Mouse (Mus musculus): ENCODE results near the gene Lsm14b. TPM values are rescaled to one million over a fixed set of nuclear protein-coding genes. Genes with fewer than 3 reads are reported as not detected.
A peak's percentile ranks its signal among the peaks of the same experiment; 100 is the strongest.

Gene Lsm14b
- total RNA-seq, 2 experiments from 2014 or later, result 101 to 105 TPM

- H3K4me3 ChIP-seq, result peak within 1 kb of the TSS; percentile 99
- TF ChIP-seq CTCF (IDR thresholded peaks at IDR 0.05), result peak; percentile 44
- DNase-seq (ENCODE audit: extremely low spot score in 1 of 2, low spot score in 2 of 2), result peak; percentile 90 to 91
- intact Hi-C loops (cut with DNase I), result loop anchor here (1.0 kb wide), 2 partner anchors 18 to 66 kb away; partner anchors contain the start of genes Lsm14b and Taf4
- peak within 1 kb of the TSS; percentile 100 for H3K27ac ChIP-seq
Measured at GRCm38 (mm10) chr2:180042256-180042857, 17.6 kb downstream of the Lsm14b start, which contains the start of the genes Psma7 and Ss18l1. Gene Psma7, minus strand, starts transcription at chr2:180042433. Gene Ss18l1, plus strand, starts transcription at chr2:180042509.

GRCm38 (mm10) chr2:180042858-180043515 is 18.2 kb downstream of the Lsm14b start:
- no peak for TF ChIP-seq CTCF (IDR thresholded peaks at IDR 0.05)
- intact Hi-C loops (cut with DNase I), result loop anchor here (1.0 kb wide), 2 partner anchors 19 to 67 kb away; partner anchors contain the start of genes Lsm14b and Taf4
- peak overlapping the region; percentile 100 for H3K27ac ChIP-seq
- peak overlapping the region; percentile 99 for H3K4me3 ChIP-seq
- DNase-seq (ENCODE audit: extremely low spot score in 1 of 2, low spot score in 2 of 2), result peak; percentile 66 to 70

DNA sequence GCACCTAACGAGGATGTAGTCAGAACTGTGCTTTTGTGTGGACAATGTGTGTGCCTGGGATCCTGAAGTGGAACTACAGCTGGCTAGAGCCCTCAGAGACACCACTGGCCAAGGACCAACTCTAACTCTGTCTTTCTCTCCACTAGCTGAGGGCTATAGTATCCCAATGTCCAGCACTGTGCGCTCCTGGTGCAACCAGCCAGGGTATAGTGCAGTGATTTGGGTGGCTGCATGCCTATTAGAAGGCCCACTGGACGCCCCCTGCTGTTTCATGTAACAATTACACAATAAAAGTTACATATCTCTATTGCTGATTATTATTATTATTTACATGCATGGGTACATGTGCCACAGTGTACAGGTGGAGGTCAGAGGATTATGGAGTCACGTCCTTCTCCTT is 20.5 kb downstream of the Lsm14b start:
- H3K27ac ChIP-seq, result no peak overlapping the region
- H3K4me3 ChIP-seq, result no peak overlapping the region
- intact Hi-C loops (cut with DNase I), result no loop called here
- no peak for DNase-seq (ENCODE audit: extremely low spot score in 1 of 2, low spot score in 2 of 2)
- TF ChIP-seq CTCF (IDR thresholded peaks at IDR 0.05), result peak; percentile 63

GRCm38 (mm10) chr2:180047580-180047979 is 22.8 kb downstream of the Lsm14b start:
- TF ChIP-seq CTCF (IDR thresholded peaks at IDR 0.05), result no peak
- intact Hi-C loops (cut with DNase I), result no loop called here
- peak overlapping the region; percentile 66 for H3K27ac ChIP-seq
- H3K4me3 ChIP-seq, result no peak overlapping the region
- DNase-seq (ENCODE audit: extremely low spot score in 1 of 2, low spot score in 2 of 2), result no peak

DNA sequence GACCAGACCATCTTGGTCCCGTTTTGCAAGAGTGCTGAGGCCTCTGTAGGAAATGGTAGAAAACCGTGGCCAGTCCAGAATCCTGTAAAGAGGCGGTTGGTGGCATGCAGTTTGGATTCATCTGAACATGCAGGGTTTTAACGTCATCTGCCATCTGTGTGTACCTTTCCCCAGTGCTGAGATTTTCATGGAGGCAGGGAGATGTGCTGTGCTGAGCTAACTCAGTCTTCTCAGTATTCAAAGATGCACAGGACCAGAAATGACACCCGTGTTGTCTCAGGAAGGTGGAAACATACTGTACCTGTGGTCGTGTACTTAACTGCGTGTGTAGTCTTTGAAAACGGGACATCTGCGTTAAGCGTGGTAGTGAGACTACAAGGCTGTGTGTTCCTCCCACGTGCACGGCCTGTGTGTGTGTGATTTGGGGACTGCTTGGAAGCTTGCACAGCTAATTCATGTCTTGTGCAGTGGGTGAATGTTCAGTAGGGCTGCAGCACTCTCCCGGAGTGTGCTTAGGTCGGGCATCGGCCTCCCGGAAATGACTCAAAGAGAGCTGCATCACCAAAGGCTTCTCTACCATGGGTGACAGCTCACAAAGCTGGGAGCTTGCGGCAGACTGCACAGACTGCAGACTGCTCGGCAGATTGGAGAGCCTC is 23.3 kb downstream of the Lsm14b start:
- no peak for TF ChIP-seq CTCF (IDR thresholded peaks at IDR 0.05)
- intact Hi-C loops (cut with DNase I), result no loop called here
- DNase-seq (ENCODE audit: extremely low spot score in 1 of 2, low spot score in 2 of 2), result peak; percentile 46 to 47
- Histone ChIP-seq H3K27ac (peak overlapping the region; percentile 66), H3K4me3 (no peak overlapping the region)

DNA sequence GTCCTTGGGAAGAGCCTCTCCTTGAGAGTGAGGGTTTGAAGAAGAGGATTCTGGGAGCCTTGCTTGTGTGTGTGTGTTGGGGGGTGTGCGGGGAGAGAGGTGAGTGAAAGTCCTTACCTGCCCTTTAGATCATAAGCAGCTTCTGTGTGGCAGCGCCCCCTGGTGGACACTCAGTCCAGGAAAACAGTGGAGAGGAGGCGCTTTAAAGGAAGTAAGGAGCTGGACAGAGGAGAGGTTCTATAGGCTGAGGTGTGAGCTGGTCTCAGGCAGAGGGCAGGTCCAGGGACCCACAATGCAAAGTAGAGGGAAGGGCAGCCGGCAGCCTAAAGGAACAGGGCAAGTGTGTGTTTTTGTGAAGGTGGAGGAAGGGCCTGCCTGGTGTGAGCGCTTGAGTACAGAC is 26.2 kb downstream of the Lsm14b start:
- peak; percentile 75 to 83 for DNase-seq (ENCODE audit: extremely low spot score in 1 of 2, low spot score in 2 of 2)
- TF ChIP-seq CTCF (IDR thresholded peaks at IDR 0.05), result peak; percentile 79
- Histone ChIP-seq H3K27ac (no peak overlapping the region), H3K4me3 (no peak overlapping the region)
- intact Hi-C loops (cut with DNase I), result loop anchor here (1.0 kb wide), 1 partner anchor 134 kb away; no protein-coding TSS in a partner anchor

DNA sequence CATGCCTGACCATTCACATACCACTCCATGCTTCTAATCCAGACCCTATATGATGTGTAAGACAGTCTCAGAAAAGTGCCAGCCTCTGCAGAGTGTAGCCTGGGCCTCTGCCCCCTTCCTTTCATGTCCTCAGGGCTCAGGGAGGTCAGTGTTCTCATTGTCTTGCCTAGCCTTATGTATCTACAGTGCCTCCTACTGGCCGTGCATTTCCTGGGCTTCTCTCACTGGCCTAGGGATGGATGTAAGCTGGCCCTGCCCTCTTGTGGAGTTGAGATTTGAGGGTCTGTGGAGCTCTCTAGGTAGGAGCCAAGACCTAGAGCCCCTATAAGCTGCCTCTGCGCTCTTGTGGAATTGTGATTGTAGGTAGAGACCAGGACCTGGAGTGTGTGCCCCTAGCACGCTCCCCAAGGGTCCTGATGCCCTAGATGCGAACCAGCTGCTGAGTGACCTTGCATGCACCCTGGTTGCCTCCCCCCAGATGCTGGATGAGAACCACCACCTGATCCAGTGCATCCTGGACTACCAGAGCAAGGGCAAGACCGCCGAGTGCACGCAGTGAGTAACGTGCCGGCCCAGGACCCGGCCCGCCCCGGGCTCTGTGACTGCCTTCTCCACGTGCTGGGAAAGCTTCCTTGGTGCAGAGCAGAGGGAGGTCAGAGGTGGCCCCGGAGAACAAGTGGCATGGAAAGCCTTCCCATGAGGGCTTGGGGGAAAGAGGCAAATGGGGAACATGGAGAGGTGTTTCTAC is 27.4 kb downstream of the Lsm14b start:
- intact Hi-C loops (cut with DNase I), result loop anchor here (1.0 kb wide), 1 partner anchor 135 kb away; no protein-coding TSS in a partner anchor
- DNase-seq (ENCODE audit: extremely low spot score in 1 of 2, low spot score in 2 of 2), result no peak
- Histone ChIP-seq H3K27ac (no peak overlapping the region), H3K4me3 (no peak overlapping the region)
- TF ChIP-seq CTCF (IDR thresholded peaks at IDR 0.05), result peak; percentile 47

DNA sequence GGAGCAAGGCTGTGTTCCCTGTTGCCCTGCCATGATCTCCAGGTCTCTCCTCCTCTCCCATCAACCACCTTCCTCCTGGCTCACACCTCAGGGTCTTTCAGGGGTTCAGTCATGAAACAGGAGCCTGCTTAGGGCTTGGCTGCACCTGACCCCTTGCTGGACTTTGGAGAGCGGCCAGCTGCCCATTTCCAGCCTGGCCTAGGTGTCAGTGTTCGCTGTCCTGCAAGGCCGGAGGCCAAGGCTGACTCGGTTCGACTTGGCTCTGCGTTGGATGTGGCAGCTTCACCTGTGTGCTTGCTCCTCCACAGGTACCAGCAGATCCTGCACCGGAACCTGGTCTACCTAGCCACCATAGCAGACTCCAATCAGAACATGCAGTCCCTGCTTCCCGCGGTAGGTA is 28.2 kb downstream of the Lsm14b start:
- Histone ChIP-seq H3K27ac (no peak overlapping the region), H3K4me3 (no peak overlapping the region)
- DNase-seq (ENCODE audit: extremely low spot score in 1 of 2, low spot score in 2 of 2), result no peak
- TF ChIP-seq CTCF (IDR thresholded peaks at IDR 0.05), result no peak
- intact Hi-C loops (cut with DNase I), result no loop called here

GRCm38 (mm10) chr2:180063338-180064131 is 38.7 kb downstream of the Lsm14b start:
- no peak overlapping the region for H3K4me3 ChIP-seq
- no peak for TF ChIP-seq CTCF (IDR thresholded peaks at IDR 0.05)
- intact Hi-C loops (cut with DNase I), result no loop called here
- no peak overlapping the region for H3K27ac ChIP-seq
- DNase-seq (ENCODE audit: extremely low spot score in 1 of 2, low spot score in 2 of 2), result no peak

DNA sequence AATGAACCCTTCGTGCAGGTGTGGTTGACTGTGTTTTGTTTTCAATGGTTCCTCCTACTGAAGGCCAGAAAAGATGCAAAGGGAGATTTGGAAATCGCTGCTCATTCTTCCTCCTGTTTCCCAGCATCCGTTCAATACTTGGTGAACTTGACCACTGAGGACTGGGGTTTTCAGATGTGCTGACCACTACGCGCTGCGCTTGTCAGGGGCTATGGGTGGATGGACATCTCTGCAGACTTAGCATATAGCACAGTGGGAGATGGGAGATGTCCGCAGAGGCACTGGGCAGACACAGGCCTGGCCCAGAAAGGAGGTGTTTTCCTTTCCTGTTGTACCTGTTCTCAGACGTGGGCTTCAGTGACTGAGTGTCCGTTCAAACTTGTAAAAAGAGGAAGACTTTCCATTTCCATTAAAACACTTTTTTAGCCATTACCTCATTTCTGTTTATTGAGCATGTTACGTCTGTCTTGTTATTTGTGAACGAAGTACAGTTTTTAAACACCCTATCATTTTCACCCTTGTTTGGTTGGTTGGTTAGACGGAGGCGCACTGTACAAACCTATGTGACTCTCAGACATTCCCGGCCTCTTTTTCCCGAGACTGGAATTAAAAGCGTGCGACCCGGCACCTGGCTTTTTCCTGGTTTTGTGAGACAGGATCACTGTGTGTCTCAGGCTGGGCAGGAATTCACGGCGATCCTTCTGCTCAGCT is 45.1 kb downstream of the Lsm14b start:
- peak overlapping the region; percentile 95 for H3K27ac ChIP-seq
- DNase-seq (ENCODE audit: extremely low spot score in 1 of 2, low spot score in 2 of 2), result no peak
- intact Hi-C loops (cut with DNase I), result loop anchor here (1.0 to 2.0 kb wide), 2 partner anchors 49 to 101 kb away; partner anchors contain the start of genes Adrm1 and Osbpl2
- H3K4me3 ChIP-seq, result peak overlapping the region; percentile 85
- TF ChIP-seq CTCF (IDR thresholded peaks at IDR 0.05), result no peak

Measured in left cerebral cortex, adult 2 months (tissue).